Mouse (Mus musculus): ENCODE measurements around the gene Tmbim1. TPM values are rescaled to one million over a fixed set of nuclear protein-coding genes. Genes with fewer than 3 reads are reported as not detected.

Gene Tmbim1
- polyA plus RNA-seq, 1 experiment from 2014 or later: 57.9 TPM

GRCm38 (mm10) chr1:74300347-74301110, 4.9 kb downstream of the Tmbim1 start:
- H3K4me3 ChIP-seq (ENCODE audit: low read length): no peak overlapping the region
- peaks cover 73% of the 10 kb centered on the region for H3K4me1 ChIP-seq (replicated peaks; ENCODE audit: control insufficient read depth, insufficient read depth, low read length)
- no peak overlapping the region for H3K4me2 ChIP-seq (ENCODE audit: low read depth, low read length)
- no peaks in the 10 kb centered on the region for H3K27me3 ChIP-seq (ENCODE audit: control insufficient read depth, insufficient read depth, low read depth, low read length)
- H3K9ac ChIP-seq (ENCODE audit: low read length): no peak overlapping the region
- ATAC-seq (ENCODE audit: low read depth): no peak
- no peaks in the 10 kb centered on the region for H3K36me3 ChIP-seq (ENCODE audit: control insufficient read depth, insufficient read depth, low read length)
- H3K27ac ChIP-seq (ENCODE audit: low read length): peak overlapping the region; percentile 11
- 74% methylated on average over 6 of the region's 6 CpGs for WGBS
- no peaks in the 10 kb centered on the region for H3K9me3 ChIP-seq (ENCODE audit: control insufficient read depth, low read length)

DNA sequence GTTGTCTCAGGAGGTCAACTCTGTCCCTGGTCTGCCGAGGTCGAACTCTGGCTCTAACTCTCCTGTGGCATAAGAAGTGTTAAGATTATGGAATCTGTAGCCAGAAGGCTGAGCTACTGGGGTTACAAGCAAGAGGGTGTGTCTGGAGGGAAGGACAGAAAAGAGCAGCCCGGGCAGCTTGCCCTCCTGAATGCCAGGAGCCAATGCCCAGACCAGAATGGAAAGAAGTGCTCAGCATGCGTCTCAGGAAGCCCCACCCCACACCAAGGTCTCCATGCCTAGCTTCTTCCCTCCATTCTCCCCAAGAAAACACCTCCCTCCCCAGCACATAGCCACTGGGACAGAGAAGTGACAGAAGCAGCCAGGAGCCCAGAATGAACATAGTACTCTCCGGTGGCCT, 6.4 kb downstream of the Tmbim1 start:
- peak overlapping the region; percentile 48 for H3K9ac ChIP-seq (ENCODE audit: low read length)
- no peaks in the 10 kb centered on the region for H3K9me3 ChIP-seq (ENCODE audit: control insufficient read depth, low read length)
- WGBS: 60% methylated on average over 5 of the region's 5 CpGs
- H3K36me3 ChIP-seq (ENCODE audit: control insufficient read depth, insufficient read depth, low read length): no peaks in the 10 kb centered on the region
- peak overlapping the region; percentile 74 for H3K27ac ChIP-seq (ENCODE audit: low read length)
- no peak overlapping the region for H3K4me2 ChIP-seq (ENCODE audit: low read depth, low read length)
- no peak for ATAC-seq (ENCODE audit: low read depth)
- H3K4me1 ChIP-seq (replicated peaks; ENCODE audit: control insufficient read depth, insufficient read depth, low read length): peaks cover 80% of the 10 kb centered on the region
- H3K27me3 ChIP-seq (ENCODE audit: control insufficient read depth, insufficient read depth, low read depth, low read length): no peaks in the 10 kb centered on the region
- H3K4me3 ChIP-seq (ENCODE audit: low read length): no peak overlapping the region

DNA sequence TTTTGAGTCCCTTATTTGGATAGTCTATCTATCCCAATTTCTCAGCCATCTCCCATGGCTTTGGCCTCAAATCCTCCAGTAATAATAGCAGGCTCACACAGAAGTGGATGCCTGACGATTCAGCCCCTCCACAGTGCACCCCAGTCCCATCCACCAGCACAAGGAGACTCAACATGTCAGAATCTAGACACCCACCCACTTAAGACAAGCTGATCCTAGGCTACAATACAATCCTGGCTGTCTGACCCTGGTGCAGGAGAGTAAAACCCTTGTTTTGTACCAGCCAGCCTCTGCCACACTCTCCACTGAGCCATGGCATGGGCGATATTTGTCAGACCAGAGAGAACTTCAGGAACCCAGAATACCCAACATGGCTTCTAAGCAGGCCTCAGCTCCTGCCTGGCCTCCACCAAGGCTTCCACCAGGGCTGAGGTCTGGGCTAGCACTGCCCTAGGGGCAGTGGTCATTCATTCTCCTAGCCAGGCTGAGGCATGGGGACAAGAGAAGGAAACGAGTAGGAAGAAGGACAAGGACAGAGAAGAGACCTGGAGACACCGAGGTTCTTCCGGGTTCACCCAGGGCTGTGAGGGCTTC, 7.2 kb downstream of the Tmbim1 start:
- no peak for ATAC-seq (ENCODE audit: low read depth)
- H3K4me2 ChIP-seq (ENCODE audit: low read depth, low read length): no peak overlapping the region
- H3K9me3 ChIP-seq (ENCODE audit: control insufficient read depth, low read length): no peaks in the 10 kb centered on the region
- peaks cover 84% of the 10 kb centered on the region for H3K4me1 ChIP-seq (replicated peaks; ENCODE audit: control insufficient read depth, insufficient read depth, low read length)
- peak overlapping the region; percentile 33 for H3K9ac ChIP-seq (ENCODE audit: low read length)
- no peak overlapping the region for H3K4me3 ChIP-seq (ENCODE audit: low read length)
- no peaks in the 10 kb centered on the region for H3K27me3 ChIP-seq (ENCODE audit: control insufficient read depth, insufficient read depth, low read depth, low read length)
- peak overlapping the region; percentile 74 for H3K27ac ChIP-seq (ENCODE audit: low read length)
- H3K36me3 ChIP-seq (ENCODE audit: control insufficient read depth, insufficient read depth, low read length): no peaks in the 10 kb centered on the region
- 67% methylated on average over 5 of the region's 5 CpGs for WGBS

GRCm38 (mm10) chr1:74297269-74297668, 8.2 kb downstream of the Tmbim1 start:
- Histone ChIP-seq H3K27ac (ENCODE audit: low read length) (peak overlapping the region; percentile 99), H3K9ac (ENCODE audit: low read length) (peak overlapping the region; percentile 60; the same call in 1 of the 2 replicates), H3K9me3 (ENCODE audit: control insufficient read depth, low read length) (no peaks in the 10 kb centered on the region), H3K36me3 (ENCODE audit: control insufficient read depth, insufficient read depth, low read length) (peaks cover 4% of the 10 kb centered on the region), H3K4me3 (ENCODE audit: low read length) (no peak overlapping the region), H3K4me2 (ENCODE audit: low read depth, low read length) (no peak overlapping the region), H3K4me1 (replicated peaks; ENCODE audit: control insufficient read depth, insufficient read depth, low read length) (peaks cover 78% of the 10 kb centered on the region), H3K27me3 (ENCODE audit: control insufficient read depth, insufficient read depth, low read depth, low read length) (no peaks in the 10 kb centered on the region)
- no peak for ATAC-seq (ENCODE audit: low read depth)
- WGBS: 51% methylated on average over 3 of the region's 3 CpGs

- peak overlapping the region; percentile 51 for H3K4me2 ChIP-seq (ENCODE audit: low read depth, low read length)
- H3K36me3 ChIP-seq (ENCODE audit: control insufficient read depth, insufficient read depth, low read length): peaks cover 10% of the 10 kb centered on the region
- peak overlapping the region; percentile 99 for H3K27ac ChIP-seq (ENCODE audit: low read length)
- peaks cover 73% of the 10 kb centered on the region for H3K4me1 ChIP-seq (replicated peaks; ENCODE audit: control insufficient read depth, insufficient read depth, low read length)
- H3K9me3 ChIP-seq (ENCODE audit: control insufficient read depth, low read length): no peaks in the 10 kb centered on the region
- WGBS: 26% methylated on average over 6 of the region's 6 CpGs
- no peaks in the 10 kb centered on the region for H3K27me3 ChIP-seq (ENCODE audit: control insufficient read depth, insufficient read depth, low read depth, low read length)
- H3K9ac ChIP-seq (ENCODE audit: low read length): peak overlapping the region; percentile 60
- no peak for ATAC-seq (ENCODE audit: low read depth)
- H3K4me3 ChIP-seq (ENCODE audit: low read length): no peak overlapping the region
Observed at GRCm38 (mm10) chr1:74296477-74296876, 8.9 kb downstream of the Tmbim1 start.

DNA sequence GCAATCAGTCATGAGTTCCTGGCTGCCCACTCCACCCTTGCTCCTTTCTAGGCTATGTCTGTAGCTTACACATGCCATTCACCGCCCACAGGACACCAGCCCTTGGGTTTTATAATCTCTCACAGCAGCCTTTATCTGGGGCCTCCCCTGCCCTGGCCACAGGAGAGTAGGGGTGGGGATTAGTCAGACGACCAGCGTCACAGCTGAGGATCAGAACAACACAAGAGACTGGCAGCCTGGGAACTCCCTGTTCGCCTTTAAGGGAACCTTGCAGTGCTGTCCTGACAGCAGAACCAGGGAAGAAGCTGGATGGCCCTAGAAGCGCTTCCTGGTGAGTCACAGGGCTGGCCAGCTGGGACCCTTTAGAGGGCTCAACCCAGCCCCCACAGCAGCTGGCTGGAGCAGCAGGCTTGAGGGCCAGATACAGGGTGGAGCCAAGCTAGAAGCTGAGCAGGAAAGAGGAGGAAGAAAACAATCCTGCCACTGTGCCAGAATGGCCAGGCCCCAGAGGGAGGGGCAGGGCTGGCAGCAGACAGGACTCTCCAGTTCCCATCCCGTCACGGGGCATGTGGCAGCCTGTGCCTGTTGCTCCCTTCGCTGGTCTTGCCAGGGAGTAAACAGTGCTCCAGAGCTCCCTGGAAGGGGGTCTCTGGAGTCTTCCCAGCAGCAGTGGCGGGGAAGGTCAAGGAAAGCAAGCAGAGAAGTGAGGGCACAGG, 9.8 kb downstream of the Tmbim1 start:
- Histone ChIP-seq H3K27ac (ENCODE audit: low read length) (peak overlapping the region; percentile 99), H3K9me3 (ENCODE audit: control insufficient read depth, low read length) (no peaks in the 10 kb centered on the region), H3K27me3 (ENCODE audit: control insufficient read depth, insufficient read depth, low read depth, low read length) (no peaks in the 10 kb centered on the region), H3K36me3 (ENCODE audit: control insufficient read depth, insufficient read depth, low read length) (peaks cover 14% of the 10 kb centered on the region), H3K4me1 (replicated peaks; ENCODE audit: control insufficient read depth, insufficient read depth, low read length) (peaks cover 70% of the 10 kb centered on the region), H3K9ac (ENCODE audit: low read length) (peak overlapping the region; percentile 60), H3K4me3 (ENCODE audit: low read length) (peak overlapping the region; percentile 24), H3K4me2 (ENCODE audit: low read depth, low read length) (peak overlapping the region; percentile 51)
- 5% methylated on average over 9 of the region's 9 CpGs for WGBS
- peak; percentile 94 for ATAC-seq (ENCODE audit: low read depth)

- peaks cover 14% of the 10 kb centered on the region for H3K36me3 ChIP-seq (ENCODE audit: control insufficient read depth, insufficient read depth, low read length)
- WGBS: 85% methylated on average over 6 of the region's 6 CpGs
- H3K4me2 ChIP-seq (ENCODE audit: low read depth, low read length): peak overlapping the region; percentile 51
- no peaks in the 10 kb centered on the region for H3K9me3 ChIP-seq (ENCODE audit: control insufficient read depth, low read length)
- no peaks in the 10 kb centered on the region for H3K27me3 ChIP-seq (ENCODE audit: control insufficient read depth, insufficient read depth, low read depth, low read length)
- peak overlapping the region; percentile 60 for H3K9ac ChIP-seq (ENCODE audit: low read length)
- no peak for ATAC-seq (ENCODE audit: low read depth)
- peak overlapping the region; percentile 24; the same call in 1 of the 2 replicates for H3K4me3 ChIP-seq (ENCODE audit: low read length)
- H3K27ac ChIP-seq (ENCODE audit: low read length): peak overlapping the region; percentile 99
- H3K4me1 ChIP-seq (replicated peaks; ENCODE audit: control insufficient read depth, insufficient read depth, low read length): peaks cover 71% of the 10 kb centered on the region
Observed at GRCm38 (mm10) chr1:74294733-74295455, 10.5 kb downstream of the Tmbim1 start.

DNA sequence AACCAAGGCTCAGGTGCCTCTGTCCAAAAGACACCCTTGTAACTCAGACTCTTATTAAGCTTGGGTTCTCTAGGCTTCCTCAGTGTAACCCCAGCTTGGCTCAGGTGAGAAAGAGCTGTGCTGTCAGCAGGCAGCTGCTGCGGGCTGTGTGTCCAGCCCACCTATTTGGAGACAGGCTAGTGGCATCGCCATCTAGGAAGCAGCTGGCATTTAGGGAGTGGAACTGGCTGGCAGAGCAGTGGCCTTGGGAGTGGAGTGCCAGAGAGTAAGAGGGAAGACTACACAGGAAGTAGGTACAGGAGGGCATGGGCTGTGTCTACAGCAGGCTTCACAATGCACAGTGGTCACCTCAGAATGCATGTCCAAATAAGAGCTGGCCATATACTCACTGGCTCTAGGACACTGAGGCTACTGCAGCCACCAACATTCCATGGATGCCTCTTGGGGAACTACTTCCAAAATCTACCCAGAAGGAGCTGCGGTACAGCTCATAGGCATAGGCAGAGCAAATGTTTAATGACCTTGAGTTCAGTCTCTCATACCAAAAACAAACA, 11.3 kb downstream of the Tmbim1 start:
- no peaks in the 10 kb centered on the region for H3K27me3 ChIP-seq (ENCODE audit: control insufficient read depth, insufficient read depth, low read depth, low read length)
- 79% methylated on average over 3 of the region's 3 CpGs for WGBS
- H3K4me3 ChIP-seq (ENCODE audit: low read length): no peak overlapping the region
- no peak for ATAC-seq (ENCODE audit: low read depth)
- H3K36me3 ChIP-seq (ENCODE audit: control insufficient read depth, insufficient read depth, low read length): peaks cover 15% of the 10 kb centered on the region
- no peak overlapping the region for H3K9ac ChIP-seq (ENCODE audit: low read length)
- H3K4me1 ChIP-seq (replicated peaks; ENCODE audit: control insufficient read depth, insufficient read depth, low read length): peaks cover 69% of the 10 kb centered on the region
- H3K9me3 ChIP-seq (ENCODE audit: control insufficient read depth, low read length): no peaks in the 10 kb centered on the region
- H3K4me2 ChIP-seq (ENCODE audit: low read depth, low read length): no peak overlapping the region
- peak overlapping the region; percentile 70 for H3K27ac ChIP-seq (ENCODE audit: low read length)

Data from lung, embryonic 16.5 days (tissue).